Mouse (Mus musculus) small intestine, adult 2 months (tissue): ENCODE results near the gene Ei24. TPM values are rescaled to one million over a fixed set of nuclear protein-coding genes. Genes with fewer than 3 reads are reported as not detected.
A peak's percentile ranks its signal among the peaks of the same experiment; 100 is the strongest.

Experiments used
- H3K27ac ChIP-seq: fragments of 200-500 bp; 2 replicates; pipeline ENCODE4 v1.5.1; 2012; ENCODE audit warnings: low read depth, low read length, control low read depth, inconsistent platforms; ENCODE audit not compliant: insufficient read depth
- H3K27me3 ChIP-seq: fragments of 200-500 bp; 2 replicates; pipeline ENCODE4 v1.6.1; 2012; ENCODE audit warnings: mild to moderate bottlenecking, moderate library complexity, low read length, inconsistent platforms; ENCODE audit not compliant: control insufficient read depth, insufficient read depth
- H3K36me3 ChIP-seq: fragments of 200-500 bp; 2 replicates; pipeline ENCODE4 v1.6.1; 2012; ENCODE audit warnings: mild to moderate bottlenecking, low read length, control low read depth, inconsistent platforms; ENCODE audit not compliant: control insufficient read depth, insufficient read depth
- H3K4me1 ChIP-seq: fragments of 200-500 bp; 2 replicates; pipeline ENCODE4 v1.6.1; 2012; ENCODE audit warnings: low read length, inconsistent platforms, mixed read lengths; ENCODE audit not compliant: control insufficient read depth, insufficient read depth, insufficient read length
- H3K4me3 ChIP-seq: fragments of 200-500 bp; 2 replicates; pipeline ENCODE4 v1.5.1; 2012; ENCODE audit warnings: low read depth, mild to moderate bottlenecking, control low read depth, inconsistent platforms, low read length, moderate library complexity
- CTCF ChIP-seq: fragments of 200-500 bp; IDR thresholded peaks from 2 replicates; pipeline ENCODE4 v1.5.1; 2012; ENCODE audit warnings: low read depth, mild to moderate bottlenecking, control low read depth, inconsistent platforms, low read length, moderate library complexity, mixed read lengths; ENCODE audit not compliant: insufficient replicate concordance, insufficient read length; ENCODE audit errors: extremely low read depth
- POLR2A ChIP-seq: fragments of 200-500 bp; IDR thresholded peaks from 2 replicates; pipeline ENCODE4 v1.6.1; 2012; ENCODE audit warnings: low read depth, mild to moderate bottlenecking, control low read depth, inconsistent platforms, low read length, moderate library complexity
- WGBS: fragments of 180-500 bp; shearing (Covaris S2); methylation state at CpG from one replicate; pipeline ENCODE4 v1.1.7; 2018; 5-methylcytosine and 5-hydroxymethylcytosine counted together
- polyA plus RNA-seq: library from polyadenylated mRNA; depleted of rRNA; stranded (reverse); fragments of >200 nt; gene quantifications from 2 replicates; pipeline ENCODE4 v1.2.3, GENCODE M21; 2012; rRNA removed

Gene Ei24
- polyA plus RNA-seq, 1 experiment: 50.7 TPM

GRCm38 (mm10) chr9:36794487-36794886 is 2.7 kb downstream of the Ei24 start:
- Histone ChIP-seq H3K27me3 (no peaks in the 10 kb centered on the region), H3K27ac (no peak overlapping the region)
- 61% methylated on average over 2 of the region's 2 CpGs for WGBS

GRCm38 (mm10) chr9:36792191-36792590 is 5.0 kb downstream of the Ei24 start:
- H3K27me3 ChIP-seq: no peaks in the 10 kb centered on the region
- TF ChIP-seq POLR2A (no peak), CTCF (no peak)
- peaks cover 34% of the 10 kb centered on the region for H3K36me3 ChIP-seq
- WGBS: 75% methylated on average over 3 of the region's 3 CpGs
- H3K4me3 ChIP-seq: no peak overlapping the region
- no peak overlapping the region for H3K27ac ChIP-seq
- no peaks in the 10 kb centered on the region for H3K4me1 ChIP-seq

More at GRCm38 (mm10) chr9:36794487-36794886, 2.7 kb downstream of the Ei24 start:
- Histone ChIP-seq H3K36me3 (peaks cover 18% of the 10 kb centered on the region), H3K4me3 (no peak overlapping the region), H3K4me1 (no peaks in the 10 kb centered on the region)
- TF ChIP-seq CTCF (no peak), POLR2A (no peak)

- Histone ChIP-seq H3K4me1 (no peaks in the 10 kb centered on the region), H3K27ac (no peak overlapping the region), H3K36me3 (peaks cover 66% of the 10 kb centered on the region), H3K4me3 (no peak overlapping the region), H3K27me3 (no peaks in the 10 kb centered on the region)
- TF ChIP-seq POLR2A (no peak), CTCF (no peak)
- WGBS: 60% methylated on average over 2 of the region's 2 CpGs
Observed at GRCm38 (mm10) chr9:36783921-36784320, 13.3 kb downstream of the Ei24 start.

GRCm38 (mm10) chr9:36769048-36769413 is 28.2 kb downstream of the Ei24 start:
- TF ChIP-seq CTCF (no peak), POLR2A (no peak)
- 0 out of 2 replicates have a peak, but pooled peaks cover 2% of the 10 kb centered on the region for H3K4me1 ChIP-seq
- no peak overlapping the region for H3K4me3 ChIP-seq
- H3K36me3 ChIP-seq: peaks cover 3% of the 10 kb centered on the region
- 85% methylated on average over 1 of the region's 1 CpGs for WGBS
- no peaks in the 10 kb centered on the region for H3K27me3 ChIP-seq
- H3K27ac ChIP-seq: no peak overlapping the region

- Histone ChIP-seq H3K27ac (peak overlapping the region; percentile 74), H3K4me1 (0 out of 2 replicates have a peak, but pooled peaks cover 2% of the 10 kb centered on the region), H3K27me3 (no peaks in the 10 kb centered on the region), H3K36me3 (peaks cover 7% of the 10 kb centered on the region), H3K4me3 (peak overlapping the region; percentile 81)
- TF ChIP-seq CTCF (no peak), POLR2A (no peak)
- WGBS: 8% methylated on average over 25 of the region's 25 CpGs
Observed at GRCm38 (mm10) chr9:36768156-36769047, 28.8 kb downstream of the Ei24 start.

GRCm38 (mm10) chr9:36767203-36768143 is 29.7 kb downstream of the Ei24 start, which contains the start of gene Stt3a:
Stt3a (minus strand) TSS chr9:36767679.
- Histone ChIP-seq H3K36me3 (peaks cover 15% of the 10 kb centered on the region), H3K27ac (peak within 1 kb of the TSS; percentile 74)
- peak; percentile 75; the same call in 1 of the 2 replicates for TF ChIP-seq POLR2A
- TF ChIP-seq CTCF: no peak

GRCm38 (mm10) chr9:36764378-36764777 is 32.8 kb downstream of the Ei24 start:
- WGBS: 81% methylated on average over 1 of the region's 1 CpGs
- H3K36me3 ChIP-seq: peaks cover 32% of the 10 kb centered on the region
- TF ChIP-seq CTCF (no peak), POLR2A (no peak)

More at GRCm38 (mm10) chr9:36767203-36768143, 29.7 kb downstream of the Ei24 start, which contains the start of gene Stt3a:
- Histone ChIP-seq H3K27me3 (no peaks in the 10 kb centered on the region), H3K4me1 (0 out of 2 replicates have a peak, but pooled peaks cover 2% of the 10 kb centered on the region), H3K4me3 (peak within 1 kb of the TSS; percentile 81)
- WGBS: under 1% methylated on average over 60 of the region's 60 CpGs

More at GRCm38 (mm10) chr9:36764378-36764777, 32.8 kb downstream of the Ei24 start:
- 0 out of 2 replicates have a peak, but pooled peaks cover 2% of the 10 kb centered on the region for H3K4me1 ChIP-seq
- H3K27me3 ChIP-seq: no peaks in the 10 kb centered on the region
- no peak overlapping the region for H3K27ac ChIP-seq
- no peak overlapping the region for H3K4me3 ChIP-seq

Other genes starting within 250 kb of the Ei24 start
- not detected in 2 replicates for gene Gm17689, start 214.8 kb downstream of the Ei24 start, polyA plus RNA-seq
- not detected in 2 replicates for gene A630095E13Rik, start 154.0 kb downstream of the Ei24 start, polyA plus RNA-seq
- not detected in 2 replicates for gene Acrv1, start 104.2 kb downstream of the Ei24 start, polyA plus RNA-seq
- 0.41 and 0.42 TPM in 2 replicates for gene Chek1, start 70.3 kb downstream of the Ei24 start, polyA plus RNA-seq
- 37.7 and 73.2 TPM in 2 replicates for gene Stt3a, start 29.7 kb downstream of the Ei24 start, polyA plus RNA-seq
- gene Fez1, start 24.5 kb upstream of the Ei24 start, polyA plus RNA-seq: 0.20 and 0.30 TPM in 2 replicates